Mouse (Mus musculus) cerebellum, adult 2 months (tissue): ENCODE data around the gene Osm. TPM values are rescaled to one million over a fixed set of nuclear protein-coding genes. Genes with fewer than 3 reads are reported as not detected.

Experiments used
- DNase-seq, 2 experiments: peaks; one replicate each; pipeline ENCODE4 v3.0.0; 2021
- H3K27ac ChIP-seq: fragments of 200-500 bp; 2 replicates; pipeline ENCODE4 v1.5.1; 2012; ENCODE audit warnings: low read length, control low read depth, inconsistent platforms; ENCODE audit not compliant: insufficient read depth
- H3K27me3 ChIP-seq: fragments of 200-500 bp; 2 replicates; pipeline ENCODE4 v1.6.1; 2012; ENCODE audit warnings: inconsistent platforms, mild to moderate bottlenecking, low read length, moderate library complexity; ENCODE audit not compliant: control insufficient read depth, insufficient read depth
- H3K4me1 ChIP-seq: fragments of 200-500 bp; 2 replicates; pipeline ENCODE4 v1.6.1; 2011; ENCODE audit warnings: low read length; ENCODE audit not compliant: control insufficient read depth, insufficient read depth
- H3K4me3 ChIP-seq: fragments of 200-500 bp; replicated peaks from 2 replicates; pipeline ENCODE3; 2011; ENCODE audit warnings: mild to moderate bottlenecking, low read depth, low read length, control low read depth; ENCODE audit not compliant: insufficient read depth
- CTCF ChIP-seq: fragments of 200-500 bp; IDR thresholded peaks from 2 replicates; pipeline ENCODE4 v1.5.1; 2011; ENCODE audit warnings: low read depth, mild to moderate bottlenecking, control low read depth, low read length, moderate library complexity, borderline replicate concordance; ENCODE audit not compliant: insufficient read depth
- POLR2A ChIP-seq: fragments of 200-500 bp; IDR thresholded peaks from 2 replicates; pipeline ENCODE4 v1.6.1; 2011; ENCODE audit warnings: low read length, control low read depth, borderline replicate concordance; ENCODE audit not compliant: insufficient read depth
- WGBS: fragments of 180-500 bp; shearing (Covaris S2); methylation state at CpG from one replicate; pipeline ENCODE4 v1.1.7; 2018; 5-methylcytosine and 5-hydroxymethylcytosine counted together
- polyA plus RNA-seq: library from polyadenylated mRNA; depleted of rRNA; stranded (reverse); fragments of >200 nt; gene quantifications from 2 replicates; pipeline ENCODE4 v1.2.3, GENCODE M21; 2012; rRNA removed

Osm gene
- 0.03 TPM in 1 of 2 replicates, not detected in the other for polyA plus RNA-seq

DNA sequence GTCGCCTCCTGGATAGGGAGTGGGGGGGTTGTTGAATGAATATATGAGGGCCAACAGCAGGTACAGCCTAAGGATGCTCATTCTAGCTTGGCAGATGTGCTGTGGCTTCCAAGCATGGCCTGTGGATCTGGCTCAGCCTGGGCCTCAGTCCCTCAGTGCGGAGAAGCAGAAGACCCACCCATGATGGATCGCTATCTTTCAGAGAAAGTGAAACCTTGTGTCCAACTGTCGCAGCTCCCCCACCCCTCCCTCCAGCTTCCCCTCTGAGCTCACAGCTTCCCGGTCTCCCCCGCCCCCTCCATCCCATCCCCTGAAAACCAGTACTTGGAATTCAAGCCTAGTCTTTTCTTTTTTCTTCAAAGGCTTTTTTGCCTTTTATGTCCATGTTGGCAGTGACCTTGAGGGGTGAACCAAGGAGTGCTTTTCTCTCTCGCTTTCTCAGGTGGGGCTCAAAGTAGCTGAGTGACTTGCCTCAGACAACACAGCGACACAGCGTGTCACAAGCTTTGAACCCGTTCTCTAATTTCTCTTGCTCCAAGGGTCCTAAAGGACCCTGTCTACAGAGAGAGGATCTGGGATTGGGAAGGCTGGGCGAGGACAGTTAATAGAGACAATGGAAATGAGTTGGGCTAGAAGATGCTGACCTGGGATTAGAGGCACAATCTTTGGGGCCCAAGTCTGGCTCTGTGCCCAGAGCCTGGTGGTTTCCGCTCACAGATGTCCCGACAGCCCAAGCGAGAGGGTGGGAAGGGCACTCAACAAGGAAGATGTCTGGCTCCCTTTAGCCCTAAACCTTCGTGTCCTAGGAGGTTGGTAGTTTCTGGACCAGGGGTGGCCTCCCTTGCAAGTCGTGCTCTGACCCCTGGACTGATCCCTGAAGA lies at the start of gene Osm:
Osm (plus strand) TSS at position 756 of the 881 bp plus-strand sequence.
- WGBS, result 83% methylated on average over 16 of the region's 16 CpGs
- DNase-seq, result no peak
- Histone ChIP-seq H3K27me3 (no peaks in the 10 kb centered on the region), H3K4me3 (no peak within 1 kb of the TSS), H3K27ac (no peak within 1 kb of the TSS), H3K4me1 (no peaks in the 10 kb centered on the region)
- TF ChIP-seq CTCF (no peak), POLR2A (no peak)

DNA sequence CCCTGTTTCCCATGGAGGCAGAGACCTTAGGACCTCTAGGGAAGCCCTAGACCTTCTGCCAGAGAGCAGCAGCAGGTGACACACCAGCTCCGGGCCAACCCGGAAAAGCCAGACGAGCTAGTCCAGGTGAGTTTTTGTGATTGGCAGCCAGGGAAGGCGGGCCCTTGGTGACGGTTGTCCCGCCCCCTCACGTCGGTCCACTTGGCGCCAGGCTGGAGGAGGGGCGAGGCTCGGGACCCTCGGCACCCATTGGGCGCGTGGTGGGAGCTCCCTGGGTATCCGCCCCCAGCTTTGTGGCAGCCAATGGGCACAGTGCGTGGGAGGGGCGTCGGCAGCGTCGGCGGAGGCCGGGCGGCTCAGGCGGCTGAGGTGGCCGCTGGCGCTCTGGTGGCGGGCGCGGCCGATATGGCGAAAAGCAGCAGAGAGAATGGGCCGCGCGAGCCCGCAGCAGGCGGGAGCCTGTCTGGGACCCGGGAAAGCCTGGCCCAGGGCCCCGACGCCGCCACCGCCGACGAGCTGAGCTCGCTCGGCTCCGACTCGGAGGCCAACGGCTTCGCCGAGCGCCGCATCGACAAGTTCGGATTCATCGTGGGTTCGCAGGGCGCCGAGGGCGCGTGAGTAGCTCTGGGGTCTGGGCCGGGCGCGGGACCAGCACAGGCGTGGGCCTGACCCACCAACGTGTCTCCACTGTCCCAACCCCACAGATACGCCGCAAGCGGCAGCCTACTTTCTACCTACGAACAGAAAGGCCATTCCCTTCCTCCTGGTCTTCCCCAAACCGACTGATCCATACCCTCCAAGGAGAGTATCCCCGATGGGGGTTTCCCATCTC lies 49.5 kb upstream of the Osm start, which contains the start of gene Tbc1d10a:
Tbc1d10a (plus strand) TSS at position 304 of the 832 bp plus-strand sequence.
- H3K4me3 ChIP-seq, result peak within 1 kb of the TSS; percentile 90
- peak; percentile 98 to 99 for DNase-seq
- no peaks in the 10 kb centered on the region for H3K27me3 ChIP-seq
- H3K27ac ChIP-seq, result peak within 1 kb of the TSS; percentile 44; the same call in 1 of the 2 replicates
- TF ChIP-seq CTCF (no peak), POLR2A (peak; percentile 74)
- WGBS, result 1% methylated on average over 66 of the region's 71 CpGs
- peaks cover 9% of the 10 kb centered on the region; the same call in 1 of the 2 replicates for H3K4me1 ChIP-seq

DNA sequence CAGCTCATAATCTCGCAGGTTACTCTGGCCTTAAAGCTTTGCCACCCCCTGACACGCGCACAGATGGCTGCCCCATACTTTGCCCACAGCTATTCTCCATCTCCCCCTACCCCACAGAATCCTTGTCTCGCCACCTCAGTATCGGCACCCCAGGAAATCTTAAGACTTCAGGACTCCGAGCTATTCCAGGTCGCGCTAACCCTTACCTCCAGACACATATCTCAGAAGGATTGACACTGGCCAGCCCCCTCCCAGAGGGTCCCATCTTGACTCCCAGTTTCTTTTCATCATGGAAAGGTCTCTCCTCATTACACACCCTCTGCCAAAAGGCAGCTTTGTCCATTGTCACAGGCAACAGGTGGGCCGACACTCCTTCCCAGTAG lies 48.9 kb upstream of the Osm start:
- WGBS, result 8% methylated on average over 9 of the region's 9 CpGs
- Histone ChIP-seq H3K4me1 (peaks cover 9% of the 10 kb centered on the region; the same call in 1 of the 2 replicates), H3K4me3 (peak overlapping the region; percentile 76), H3K27me3 (no peaks in the 10 kb centered on the region), H3K27ac (no peak overlapping the region)
- no peak for TF ChIP-seq CTCF
- no peak for TF ChIP-seq POLR2A
- peak in 1 of 2 experiments; percentile 30 for DNase-seq

DNA sequence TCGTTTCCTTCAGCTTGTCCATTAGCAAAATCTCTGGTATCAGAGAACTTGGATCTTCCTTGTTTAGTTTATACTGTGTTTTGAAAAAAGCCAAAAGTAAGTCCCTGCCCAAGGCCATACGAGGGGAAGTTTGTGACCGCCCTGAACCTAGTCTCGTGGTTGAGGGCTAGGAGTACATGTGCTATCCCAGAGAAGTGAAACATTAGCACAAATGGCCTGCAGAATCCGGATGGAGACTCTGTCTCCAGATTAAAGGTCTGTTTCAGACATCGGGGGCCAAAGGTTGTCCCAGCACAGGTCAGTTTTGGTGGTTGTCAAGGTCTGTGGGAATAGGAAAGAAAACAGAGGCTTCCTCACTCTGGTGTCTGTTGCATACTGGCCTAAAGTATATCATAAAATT lies 47.0 kb upstream of the Osm start:
- Histone ChIP-seq H3K4me3 (no peak overlapping the region), H3K27me3 (no peaks in the 10 kb centered on the region), H3K27ac (no peak overlapping the region), H3K4me1 (peaks cover 9% of the 10 kb centered on the region; the same call in 1 of the 2 replicates)
- TF ChIP-seq POLR2A, result no peak
- no peak for TF ChIP-seq CTCF
- DNase-seq, result no peak
- 93% methylated on average over 6 of the region's 6 CpGs for WGBS

DNA sequence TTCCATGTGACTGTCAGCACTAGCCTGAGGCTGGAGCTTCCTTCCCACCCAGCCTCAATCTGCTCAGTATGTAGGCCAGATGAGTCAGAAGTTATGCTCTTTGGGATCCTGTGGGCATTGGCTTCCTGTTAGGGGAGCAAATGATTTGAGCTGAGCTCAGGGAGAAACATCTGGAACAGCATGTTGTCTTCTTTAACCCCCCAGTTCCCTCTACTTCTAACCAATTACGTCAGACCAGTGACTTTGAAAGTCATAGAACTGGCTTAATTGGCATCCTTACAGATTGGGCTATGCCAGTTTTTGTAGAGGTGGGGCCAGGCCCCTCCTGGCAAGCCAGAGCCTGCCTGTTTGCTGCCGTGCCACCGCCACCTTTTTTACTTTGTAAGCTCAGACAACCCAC lies 45.5 kb upstream of the Osm start:
- Histone ChIP-seq H3K27me3 (no peaks in the 10 kb centered on the region), H3K4me1 (peaks cover 9% of the 10 kb centered on the region; the same call in 1 of the 2 replicates), H3K4me3 (no peak overlapping the region), H3K27ac (no peak overlapping the region)
- no peak for DNase-seq
- 58% methylated on average over 3 of the region's 3 CpGs for WGBS
- TF ChIP-seq POLR2A (no peak), CTCF (no peak)

DNA sequence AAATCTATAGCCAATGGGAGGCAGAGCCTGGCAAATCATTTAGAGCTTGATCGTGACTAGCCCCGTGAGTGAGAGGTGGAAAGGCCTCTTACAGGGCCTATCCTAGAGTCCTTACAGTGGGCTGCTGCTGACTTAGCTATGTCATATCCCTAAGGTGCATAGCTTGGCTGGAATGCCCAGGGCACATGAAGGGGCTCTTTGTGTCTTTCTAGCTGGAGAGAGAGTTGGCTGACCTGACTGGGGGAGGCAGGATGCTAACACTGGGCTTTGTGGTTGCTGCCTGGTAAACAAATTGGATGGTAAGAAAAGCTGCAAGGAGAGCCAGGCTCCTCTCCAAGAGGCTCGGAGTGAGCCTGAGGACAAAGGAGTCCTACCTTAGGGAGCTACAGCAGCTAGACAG lies 43.5 kb upstream of the Osm start:
- Histone ChIP-seq H3K4me1 (peaks cover 3% of the 10 kb centered on the region; the same call in 1 of the 2 replicates), H3K27ac (no peak overlapping the region), H3K4me3 (no peak overlapping the region), H3K27me3 (no peaks in the 10 kb centered on the region)
- WGBS, result 84% methylated on average over 3 of the region's 3 CpGs
- TF ChIP-seq CTCF, result no peak
- no peak for TF ChIP-seq POLR2A
- DNase-seq, result no peak

DNA sequence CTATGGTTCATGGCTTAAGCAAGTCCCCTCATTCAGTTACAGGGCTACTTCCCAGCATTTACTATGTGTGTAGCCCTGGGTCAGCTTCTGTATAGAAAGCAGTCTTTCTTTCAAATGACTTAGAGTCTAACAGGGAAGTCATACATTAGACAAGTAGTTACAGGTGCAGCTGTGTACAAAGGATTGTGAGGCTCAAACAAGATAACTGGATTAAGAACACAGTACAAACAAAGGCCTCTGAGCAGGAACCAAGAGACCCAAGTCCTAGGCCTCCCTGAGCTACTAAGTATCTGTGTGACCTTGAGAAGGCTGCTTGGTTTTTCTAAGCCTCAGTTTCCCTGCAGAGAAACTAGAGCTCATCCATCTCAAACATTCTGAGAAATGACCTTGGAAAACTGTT lies 42.8 kb upstream of the Osm start:
- H3K27ac ChIP-seq, result no peak overlapping the region
- DNase-seq, result no peak
- H3K4me3 ChIP-seq, result no peak overlapping the region
- TF ChIP-seq POLR2A (no peak), CTCF (no peak)
- no peaks in the 10 kb centered on the region; the same call in 1 of the 2 replicates for H3K4me1 ChIP-seq
- H3K27me3 ChIP-seq, result no peaks in the 10 kb centered on the region

DNA sequence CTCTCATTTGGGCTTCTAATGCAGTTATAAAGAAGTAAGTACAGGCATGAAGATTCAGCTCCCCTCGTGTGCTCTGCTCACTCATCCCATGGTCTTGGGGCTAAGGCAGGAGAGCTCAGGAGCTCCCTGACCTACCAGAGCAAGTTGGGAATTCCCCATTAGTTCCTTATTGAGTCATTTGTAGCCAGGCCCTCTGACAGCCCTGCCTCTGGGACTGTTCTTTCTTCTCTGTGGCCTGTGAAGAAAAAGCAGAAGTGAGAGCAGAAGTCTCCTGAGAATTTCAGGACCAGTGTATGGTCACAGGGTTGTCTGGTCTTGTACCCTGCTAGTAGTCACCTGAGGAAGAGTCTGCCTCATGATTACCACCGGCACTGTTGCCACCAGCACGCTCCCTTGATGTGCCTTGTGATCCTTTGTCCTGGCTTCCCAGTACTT lies 40.6 kb upstream of the Osm start:
- Histone ChIP-seq H3K4me3 (no peak overlapping the region), H3K27me3 (no peaks in the 10 kb centered on the region), H3K4me1 (no peaks in the 10 kb centered on the region; the same call in 1 of the 2 replicates), H3K27ac (no peak overlapping the region)
- TF ChIP-seq POLR2A (no peak), CTCF (no peak)
- WGBS, result 85% methylated on average over 3 of the region's 3 CpGs
- no peak for DNase-seq
